Mouse (Mus musculus): ENCODE data around the gene Ss18l1. TPM values are rescaled to one million over a fixed set of nuclear protein-coding genes. Genes with fewer than 3 reads are reported as not detected.
A peak's percentile ranks its signal among the peaks of the same experiment; 100 is the strongest.

The Ss18l1 gene
- polyA plus RNA-seq, 1 experiment from 2014 or later: 32.9 TPM

GRCm38 (mm10) chr2:180042858-180043515 lies 678 bp downstream of the Ss18l1 start:
- under 1% methylated on average over 66 of the region's 66 CpGs for WGBS
- Histone ChIP-seq H3K4me1 (peaks cover 37% of the 10 kb centered on the region), H3K27me3 (no peaks in the 10 kb centered on the region), H3K4me3 (peak overlapping the region; percentile 89), H3K9me3 (replicated peaks) (no peaks in the 10 kb centered on the region), H3K4me2 (replicated peaks) (peak overlapping the region; percentile 73), H3K36me3 (peaks cover 24% of the 10 kb centered on the region), H3K27ac (peak overlapping the region; percentile 98), H3K9ac (peak overlapping the region; percentile 94)
- peak; percentile 46 for ATAC-seq (ENCODE audit: low FRiP score)

- ATAC-seq (ENCODE audit: low FRiP score): no peak
- Histone ChIP-seq H3K9ac (no peak overlapping the region), H3K27me3 (no peaks in the 10 kb centered on the region), H3K9me3 (replicated peaks) (no peaks in the 10 kb centered on the region), H3K27ac (no peak overlapping the region), H3K4me2 (replicated peaks) (no peak overlapping the region), H3K36me3 (peaks cover 14% of the 10 kb centered on the region; the same call in 1 of the 2 replicates), H3K4me3 (no peak overlapping the region), H3K4me1 (peaks cover 31% of the 10 kb centered on the region)
- WGBS: 54% methylated on average over 4 of the region's 4 CpGs
Observed at GRCm38 (mm10) chr2:180045283-180045682, 3.0 kb downstream of the Ss18l1 start.

- Histone ChIP-seq H3K9me3 (replicated peaks) (no peaks in the 10 kb centered on the region), H3K27ac (no peak overlapping the region), H3K36me3 (peaks cover 15% of the 10 kb centered on the region; the same call in 1 of the 2 replicates), H3K4me3 (no peak overlapping the region), H3K4me1 (peaks cover 27% of the 10 kb centered on the region), H3K4me2 (replicated peaks) (no peak overlapping the region), H3K9ac (no peak overlapping the region), H3K27me3 (no peaks in the 10 kb centered on the region)
- no peak for ATAC-seq (ENCODE audit: low FRiP score)
- 93% methylated on average over 3 of the region's 3 CpGs for WGBS
Observed at GRCm38 (mm10) chr2:180047580-180047979, 5.3 kb downstream of the Ss18l1 start.

- H3K9me3 ChIP-seq (replicated peaks): no peaks in the 10 kb centered on the region
- 94% methylated on average over 18 of the region's 18 CpGs for WGBS
- no peak for ATAC-seq (ENCODE audit: low FRiP score)
Observed at GRCm38 (mm10) chr2:180047980-180048635, 5.8 kb downstream of the Ss18l1 start.

GRCm38 (mm10) chr2:180050986-180051385 lies 8.7 kb downstream of the Ss18l1 start:
- no peaks in the 10 kb centered on the region for H3K9me3 ChIP-seq (replicated peaks)
- H3K4me2 ChIP-seq (replicated peaks): no peak overlapping the region
- H3K9ac ChIP-seq: no peak overlapping the region; the same call in 1 of the 2 replicates
- no peak overlapping the region for H3K27ac ChIP-seq
- H3K36me3 ChIP-seq: peaks cover 48% of the 10 kb centered on the region
- 26% methylated on average over 5 of the region's 5 CpGs for WGBS
- H3K27me3 ChIP-seq: no peaks in the 10 kb centered on the region
- ATAC-seq (ENCODE audit: low FRiP score): 0 out of 2 replicates have a peak, but pooled peaks have one; percentile 23
- H3K4me1 ChIP-seq: 0 out of 2 replicates have a peak, but pooled peaks cover 7% of the 10 kb centered on the region
- H3K4me3 ChIP-seq: no peak overlapping the region

More at GRCm38 (mm10) chr2:180047980-180048635, 5.8 kb downstream of the Ss18l1 start:
- Histone ChIP-seq H3K9ac (no peak overlapping the region), H3K4me3 (no peak overlapping the region), H3K27me3 (no peaks in the 10 kb centered on the region), H3K4me1 (peaks cover 27% of the 10 kb centered on the region), H3K4me2 (replicated peaks) (no peak overlapping the region), H3K27ac (no peak overlapping the region), H3K36me3 (peaks cover 20% of the 10 kb centered on the region; the same call in 1 of the 2 replicates)

GRCm38 (mm10) chr2:180051986-180052733 lies 9.9 kb downstream of the Ss18l1 start:
- Histone ChIP-seq H3K9me3 (replicated peaks) (no peaks in the 10 kb centered on the region), H3K4me2 (replicated peaks) (no peak overlapping the region), H3K4me3 (no peak overlapping the region), H3K36me3 (peaks cover 51% of the 10 kb centered on the region), H3K4me1 (0 out of 2 replicates have a peak, but pooled peaks cover 7% of the 10 kb centered on the region), H3K9ac (no peak overlapping the region), H3K27ac (no peak overlapping the region), H3K27me3 (no peaks in the 10 kb centered on the region)
- ATAC-seq (ENCODE audit: low FRiP score): 0 out of 2 replicates have a peak, but pooled peaks have one; percentile 12
- WGBS: 89% methylated on average over 14 of the region's 14 CpGs

- no peaks in the 10 kb centered on the region for H3K27me3 ChIP-seq
- ATAC-seq (ENCODE audit: low FRiP score): no peak
- 95% methylated on average over 9 of the region's 9 CpGs for WGBS
- no peak overlapping the region for H3K9ac ChIP-seq
- no peaks in the 10 kb centered on the region for H3K9me3 ChIP-seq (replicated peaks)
- H3K27ac ChIP-seq: no peak overlapping the region
- H3K36me3 ChIP-seq: peaks cover 59% of the 10 kb centered on the region
- no peak overlapping the region for H3K4me3 ChIP-seq
- no peak overlapping the region for H3K4me2 ChIP-seq (replicated peaks)
- H3K4me1 ChIP-seq: 0 out of 2 replicates have a peak, but pooled peaks cover 7% of the 10 kb centered on the region
Observed at GRCm38 (mm10) chr2:180053001-180053400, 10.7 kb downstream of the Ss18l1 start.

- H3K4me3 ChIP-seq: no peak overlapping the region
- WGBS: 98% methylated on average over 11 of the region's 11 CpGs
- no peaks in the 10 kb centered on the region for H3K27me3 ChIP-seq
- no peaks in the 10 kb centered on the region for H3K4me1 ChIP-seq
- no peak overlapping the region for H3K27ac ChIP-seq
- H3K9me3 ChIP-seq (replicated peaks): no peaks in the 10 kb centered on the region
- peaks cover 80% of the 10 kb centered on the region for H3K36me3 ChIP-seq
- no peak overlapping the region for H3K9ac ChIP-seq
- no peak overlapping the region for H3K4me2 ChIP-seq (replicated peaks)
- ATAC-seq (ENCODE audit: low FRiP score): no peak
Observed at GRCm38 (mm10) chr2:180063338-180064131, 21.2 kb downstream of the Ss18l1 start.

- Histone ChIP-seq H3K4me1 (peaks cover 13% of the 10 kb centered on the region), H3K9ac (peak overlapping the region; percentile 80), H3K27me3 (no peaks in the 10 kb centered on the region), H3K4me3 (peak overlapping the region; percentile 60), H3K9me3 (replicated peaks) (no peaks in the 10 kb centered on the region), H3K27ac (peak overlapping the region; percentile 85), H3K36me3 (peaks cover 34% of the 10 kb centered on the region), H3K4me2 (replicated peaks) (peak overlapping the region; percentile 90)
- WGBS: 36% methylated on average over 20 of the region's 20 CpGs
- peak; percentile 79 for ATAC-seq (ENCODE audit: low FRiP score)
Observed at GRCm38 (mm10) chr2:180069770-180070480, 27.6 kb downstream of the Ss18l1 start.

GRCm38 (mm10) chr2:180070481-180071453 lies 28.5 kb downstream of the Ss18l1 start, which contains the start of gene Mtg2:
Mtg2 (plus strand) TSS chr2:180070588.
- Histone ChIP-seq H3K4me1 (peaks cover 13% of the 10 kb centered on the region), H3K9me3 (replicated peaks) (no peaks in the 10 kb centered on the region), H3K36me3 (peaks cover 27% of the 10 kb centered on the region), H3K9ac (peak within 1 kb of the TSS; percentile 80), H3K4me2 (replicated peaks) (peak within 1 kb of the TSS; percentile 90), H3K4me3 (peak within 1 kb of the TSS; percentile 60), H3K27ac (peak within 1 kb of the TSS; percentile 85), H3K27me3 (no peaks in the 10 kb centered on the region)
- peak; percentile 96 for ATAC-seq (ENCODE audit: low FRiP score)
- 5% methylated on average over 57 of the region's 58 CpGs for WGBS
